Mouse (Mus musculus) brown adipose tissue, adult 24 weeks (tissue): Measurements from ENCODE around the gene Olfr212. TPM values are rescaled to one million over a fixed set of nuclear protein-coding genes. Genes with fewer than 3 reads are reported as not detected.
"Not testable (repeated sequence)": the region's sequence is repeated elsewhere in the genome, so short reads cannot be mapped to it uniquely, and the experiment has no call there.

ENCODE experiments used
- H3K27ac ChIP-seq: fragments of 200-500 bp; replicated peaks from 2 replicates; pipeline ENCODE4 v1.5.1; 2012; ENCODE audit warnings: low read depth, mild to moderate bottlenecking, low read length
- H3K4me1 ChIP-seq: fragments of 200-500 bp; 2 replicates; pipeline ENCODE4 v1.6.1; 2012; ENCODE audit warnings: low read length, mixed read lengths; ENCODE audit not compliant: control insufficient read depth, insufficient read depth, insufficient read length
- H3K4me3 ChIP-seq: fragments of 200-500 bp; 2 replicates; pipeline ENCODE4 v1.5.1; 2012; ENCODE audit warnings: low read depth, mild to moderate bottlenecking, low read length, moderate library complexity; ENCODE audit not compliant: insufficient read depth
- polyA plus RNA-seq: library from polyadenylated mRNA; stranded (reverse); fragments of >200 nt; gene quantifications from 2 replicates; pipeline ENCODE4 v1.2.4, GENCODE M21; 2012; ENCODE audit not compliant: missing spikeins, insufficient read depth, insufficient read length

Olfr212 gene
- polyA plus RNA-seq = not detected in 2 replicates

- not testable (repeated sequence) for H3K4me1 ChIP-seq, H3K27ac ChIP-seq, H3K4me3 ChIP-seq
Observed at GRCm38 (mm10) chr6:116506302-116507003, at the start of gene Olfr212. TSS of gene Olfr212 (plus strand) at chr6:116506516.

GRCm38 (mm10) chr6:116458728-116459127 is 47.6 kb upstream of the Olfr212 start:
- no peak overlapping the region; the same call in 1 of the 2 replicates for H3K27ac ChIP-seq
- no peaks in the 10 kb centered on the region for H3K4me1 ChIP-seq
- no peak overlapping the region for H3K4me3 ChIP-seq

GRCm38 (mm10) chr6:116459232-116459631 is 47.1 kb upstream of the Olfr212 start:
- H3K27ac ChIP-seq = no peak overlapping the region
- no peaks in the 10 kb centered on the region for H3K4me1 ChIP-seq
- H3K4me3 ChIP-seq = no peak overlapping the region

GRCm38 (mm10) chr6:116460544-116461283 is 45.6 kb upstream of the Olfr212 start, which contains the start of gene Alox5:
TSS of gene Alox5 (minus strand) at chr6:116461178.
- no peaks in the 10 kb centered on the region for H3K4me1 ChIP-seq
- H3K4me3 ChIP-seq = peak within 1 kb of the TSS; percentile 46
- no peak within 1 kb of the TSS for H3K27ac ChIP-seq

- Histone ChIP-seq H3K4me3 (no peak overlapping the region), H3K4me1 (no peaks in the 10 kb centered on the region), H3K27ac (no peak overlapping the region)
Observed at GRCm38 (mm10) chr6:116468081-116468480, 38.2 kb upstream of the Olfr212 start.

GRCm38 (mm10) chr6:116485081-116485480 is 21.2 kb upstream of the Olfr212 start:
- no peak overlapping the region for H3K27ac ChIP-seq
- no peaks in the 10 kb centered on the region for H3K4me1 ChIP-seq
- H3K4me3 ChIP-seq = no peak overlapping the region

- Histone ChIP-seq H3K27ac (no peak overlapping the region), H3K4me1 (no peaks in the 10 kb centered on the region)
Observed at GRCm38 (mm10) chr6:116486833-116487232, 19.5 kb upstream of the Olfr212 start.

GRCm38 (mm10) chr6:116488791-116489190 is 17.5 kb upstream of the Olfr212 start, which contains the start of gene Olfr211:
TSS of gene Olfr211 (plus strand) at chr6:116489091.
- Histone ChIP-seq H3K27ac (no peak within 1 kb of the TSS), H3K4me3 (no peak within 1 kb of the TSS), H3K4me1 (no peaks in the 10 kb centered on the region)

More at GRCm38 (mm10) chr6:116486833-116487232, 19.5 kb upstream of the Olfr212 start:
- no peak overlapping the region for H3K4me3 ChIP-seq

GRCm38 (mm10) chr6:116493742-116494141 is 12.6 kb upstream of the Olfr212 start:
- no peak overlapping the region for H3K4me3 ChIP-seq
- no peaks in the 10 kb centered on the region for H3K4me1 ChIP-seq
- H3K27ac ChIP-seq = no peak overlapping the region

GRCm38 (mm10) chr6:116495960-116496359 is 10.4 kb upstream of the Olfr212 start:
- no peaks in the 10 kb centered on the region for H3K4me1 ChIP-seq
- H3K4me3 ChIP-seq = no peak overlapping the region
- H3K27ac ChIP-seq = no peak overlapping the region

GRCm38 (mm10) chr6:116514832-116515231 is 8.5 kb downstream of the Olfr212 start:
- Histone ChIP-seq H3K4me1 (no peaks in the 10 kb centered on the region), H3K27ac (no peak overlapping the region), H3K4me3 (no peak overlapping the region)

- Histone ChIP-seq H3K4me3 (no peak within 1 kb of the TSS), H3K27ac (no peak within 1 kb of the TSS)
Observed at GRCm38 (mm10) chr6:116538156-116538555, 31.8 kb downstream of the Olfr212 start, which contains the start of gene Olfr213. TSS of gene Olfr213 (plus strand) at chr6:116538456.

GRCm38 (mm10) chr6:116542500-116542899 is 36.2 kb downstream of the Olfr212 start:
- no peak overlapping the region for H3K4me3 ChIP-seq
- no peak overlapping the region for H3K27ac ChIP-seq
- H3K4me1 ChIP-seq = no peaks in the 10 kb centered on the region

More at GRCm38 (mm10) chr6:116538156-116538555, 31.8 kb downstream of the Olfr212 start, which contains the start of gene Olfr213:
- no peaks in the 10 kb centered on the region for H3K4me1 ChIP-seq

- not testable (repeated sequence) for H3K4me1 ChIP-seq, H3K27ac ChIP-seq
Observed at GRCm38 (mm10) chr6:116550841-116551240, 44.5 kb downstream of the Olfr212 start, which contains the start of gene Gm5580. TSS of gene Gm5580 (plus strand) at chr6:116551141.

GRCm38 (mm10) chr6:116553935-116554334 is 47.6 kb downstream of the Olfr212 start, which contains the start of gene Olfr214:
TSS of gene Olfr214 (plus strand) at chr6:116554235.
- Histone ChIP-seq H3K27ac (no peak within 1 kb of the TSS), H3K4me3 (no peak within 1 kb of the TSS), H3K4me1 (no peaks in the 10 kb centered on the region)

More at GRCm38 (mm10) chr6:116550841-116551240, 44.5 kb downstream of the Olfr212 start, which contains the start of gene Gm5580:
- H3K4me3 ChIP-seq = not testable (repeated sequence)
